Mouse (Mus musculus) mouse embryonic stem cell (cell line): ENCODE measurements around the gene Gm29666.

ENCODE experiments used
- in situ Hi-C, 2 experiments: fragments of 300-500 bp; cut with MboI; formaldehyde crosslinking; loops; 1 replicate in 1 of 2; 3 replicates in 1 of 2; pipeline ENCODE4 v1.14.3; 2019 to 2020; ENCODE audit warnings: low sequenced_read_pairs in 2 of 2, low pct_unique_long_range_greater_than_20kb in 1 of 2, mixed read lengths in 1 of 2; ENCODE audit not compliant: unreplicated experiment in 1 of 2

The Gm29666 gene

DNA sequence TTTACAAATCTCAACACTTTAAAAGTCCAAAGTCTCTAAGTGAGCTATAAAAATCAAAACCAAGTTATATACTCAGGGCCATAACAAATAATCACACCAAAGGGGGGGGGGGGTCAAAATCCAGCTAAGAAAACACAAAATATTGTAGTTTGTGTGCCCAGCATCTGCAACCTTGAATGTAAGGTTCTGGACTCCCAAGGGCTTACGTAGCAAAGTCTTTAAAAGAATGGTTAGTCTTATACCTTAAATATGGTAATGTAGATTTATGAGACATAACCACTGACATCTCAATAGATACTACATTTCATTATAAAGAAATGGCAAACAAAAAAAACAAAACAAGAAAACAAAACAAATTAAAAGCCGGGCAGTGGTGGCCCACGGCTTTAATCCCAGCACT, at the start of gene Gm29666:
Gene Gm29666 (minus strand): TSS at position 101 of the 400 bp plus-strand sequence.
- in situ Hi-C loops, result no loop called here

DNA sequence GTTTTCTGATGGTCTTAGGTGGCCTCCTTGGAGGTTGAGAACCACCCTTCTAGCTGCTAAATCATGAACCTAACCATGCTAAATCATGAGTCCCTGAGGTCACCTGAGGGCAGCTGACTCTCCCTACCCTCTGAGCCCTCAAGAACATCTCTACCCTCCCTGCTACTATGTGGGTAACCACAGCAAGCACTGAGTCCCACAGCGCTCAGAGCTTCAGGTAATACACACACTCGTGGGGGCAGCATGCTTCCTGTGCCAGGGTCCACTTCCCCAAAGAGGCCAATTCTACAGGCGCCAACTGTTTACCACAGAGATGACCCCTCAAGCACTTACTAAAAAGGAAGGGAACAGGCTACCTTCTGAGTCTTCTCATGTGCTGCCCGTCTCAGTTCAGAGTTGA, 48.7 kb upstream of the Gm29666 start:
- in situ Hi-C loops, result no loop called here

DNA sequence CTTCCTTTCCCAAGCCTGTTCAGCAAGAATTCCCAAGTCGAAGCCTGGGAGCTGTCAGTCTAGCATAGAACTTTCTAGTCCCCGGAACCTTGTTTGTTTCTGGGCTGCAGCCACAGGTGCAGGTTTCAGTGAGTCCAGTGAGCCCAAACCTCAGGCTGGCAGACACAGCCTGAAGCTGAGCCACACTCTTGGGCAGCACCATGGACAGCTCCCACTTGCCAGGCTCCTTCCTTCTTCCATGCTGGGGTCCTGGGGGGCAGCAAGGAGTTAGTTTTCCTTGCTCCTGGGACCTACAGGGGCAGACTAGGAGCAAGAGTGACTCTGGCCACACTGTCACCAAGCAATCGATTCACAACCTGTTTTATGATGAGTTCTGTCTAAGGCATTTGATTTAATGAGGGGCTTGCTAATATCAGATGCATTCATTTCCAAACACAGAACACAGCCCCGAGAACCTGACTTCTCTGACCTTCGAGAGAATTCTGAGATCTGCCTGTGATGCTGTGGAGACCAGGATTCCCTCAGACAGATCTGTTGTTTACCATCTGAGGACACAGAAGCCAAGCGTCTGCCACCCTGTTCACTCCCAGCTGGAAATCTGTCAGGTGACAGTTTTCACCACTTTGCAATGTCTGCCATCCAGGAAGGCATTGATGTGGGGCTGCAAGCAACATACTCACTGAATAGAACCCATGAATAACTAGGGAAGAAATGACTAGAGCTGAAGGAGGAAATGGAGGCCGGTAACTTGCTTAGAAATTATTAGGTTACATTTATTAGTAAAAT, 45.9 kb upstream of the Gm29666 start:
- in situ Hi-C loops, result no loop called here

DNA sequence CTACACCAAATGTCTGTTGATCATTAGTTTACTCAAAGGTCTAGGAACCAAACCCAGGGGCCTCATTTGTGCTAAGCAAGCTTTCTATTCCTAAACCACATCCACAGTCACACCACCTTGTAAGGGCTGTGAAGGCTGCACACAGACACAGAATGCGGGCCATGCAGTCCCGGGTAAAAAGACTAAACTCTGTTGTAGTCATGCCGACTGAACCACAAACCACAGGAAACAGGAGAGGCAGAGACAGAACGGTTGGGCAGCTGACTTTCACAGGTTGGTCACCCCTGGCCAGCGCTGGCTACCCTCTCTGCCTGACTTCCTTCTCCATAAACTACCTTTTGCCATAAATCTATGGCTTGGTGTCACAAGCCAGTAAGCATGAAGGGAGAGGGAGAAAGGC, 44.9 kb upstream of the Gm29666 start:
- in situ Hi-C loops, result no loop called here

DNA sequence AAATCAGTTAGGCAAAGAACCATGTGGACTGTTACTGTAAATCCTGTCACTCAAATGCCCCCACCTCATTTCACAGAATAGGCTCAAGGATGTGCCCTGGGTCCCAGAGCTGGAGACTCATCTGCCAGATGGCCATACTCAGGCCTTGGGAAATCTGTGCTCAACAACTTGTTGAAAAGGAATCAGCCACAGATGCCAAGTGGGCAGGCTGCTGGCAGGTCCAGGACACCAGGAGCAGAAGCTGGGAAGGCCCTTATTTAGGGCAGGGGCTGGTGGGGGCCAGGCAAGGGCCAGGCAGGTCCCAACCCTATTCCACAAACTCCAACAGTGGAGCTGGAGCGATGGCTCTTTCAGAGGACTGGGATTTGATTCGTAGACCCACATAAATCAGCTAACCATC, 42.7 kb upstream of the Gm29666 start:
- in situ Hi-C loops, result no loop called here

DNA sequence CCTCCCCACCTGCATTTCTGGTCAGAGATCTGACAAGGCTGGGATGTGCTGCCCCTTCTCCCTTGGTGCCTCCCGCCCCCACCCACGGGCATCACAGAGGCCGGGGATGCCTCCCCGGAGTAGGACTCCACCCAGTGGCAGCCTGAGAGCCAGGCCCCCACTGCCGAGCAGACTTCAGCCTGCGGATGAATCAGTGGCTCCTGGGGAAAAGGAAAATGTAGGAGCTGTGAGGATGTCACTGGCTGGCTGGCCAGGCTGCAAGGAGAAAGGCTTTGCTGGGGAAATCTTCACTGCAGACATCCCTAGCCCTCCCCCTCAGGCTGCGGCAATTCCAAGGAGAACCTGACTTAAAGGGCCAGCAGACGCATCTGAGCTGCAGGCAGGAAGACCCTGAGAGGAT, 40.9 kb upstream of the Gm29666 start:
- in situ Hi-C loops, result no loop called here

DNA sequence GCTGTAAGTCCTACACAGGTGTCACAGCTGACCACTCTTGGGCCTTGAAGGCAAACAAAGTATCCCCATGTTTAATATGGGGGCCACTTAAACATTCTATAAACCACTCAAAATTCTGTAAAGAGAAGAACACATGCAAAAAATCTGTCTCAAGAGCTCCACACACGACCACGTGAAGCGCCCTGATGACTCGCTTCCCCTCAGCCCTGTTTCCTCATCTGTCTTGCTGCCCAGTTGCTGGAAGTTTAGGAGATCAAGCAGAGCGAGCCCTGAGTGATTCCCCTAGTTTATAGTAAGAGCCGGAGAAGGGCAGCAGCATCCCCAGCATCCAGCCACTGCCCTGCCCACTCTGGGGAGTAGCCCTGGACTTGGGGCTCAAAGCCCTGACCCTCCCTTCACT, 40.1 kb upstream of the Gm29666 start:
- in situ Hi-C loops, result no loop called here

DNA sequence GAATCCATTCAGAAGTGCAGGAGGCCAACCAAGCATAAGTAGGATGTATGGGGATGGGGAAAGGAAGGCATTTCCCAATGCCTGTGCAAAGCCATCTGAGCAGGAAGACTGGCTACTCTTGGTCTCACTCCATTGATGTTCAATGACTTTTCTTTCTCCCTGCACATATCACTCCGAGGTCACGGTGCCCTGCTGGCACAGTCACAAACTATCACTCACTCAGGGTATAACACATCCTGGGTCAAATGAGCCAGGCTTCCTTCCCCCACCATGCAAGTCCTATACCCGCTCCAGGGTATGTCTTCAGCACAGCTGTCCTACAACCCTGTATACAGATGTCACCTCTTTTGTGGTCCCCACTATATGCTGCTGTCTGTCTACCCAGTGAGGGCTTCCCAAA, 38.5 kb upstream of the Gm29666 start:
- in situ Hi-C loops, result no loop called here

DNA sequence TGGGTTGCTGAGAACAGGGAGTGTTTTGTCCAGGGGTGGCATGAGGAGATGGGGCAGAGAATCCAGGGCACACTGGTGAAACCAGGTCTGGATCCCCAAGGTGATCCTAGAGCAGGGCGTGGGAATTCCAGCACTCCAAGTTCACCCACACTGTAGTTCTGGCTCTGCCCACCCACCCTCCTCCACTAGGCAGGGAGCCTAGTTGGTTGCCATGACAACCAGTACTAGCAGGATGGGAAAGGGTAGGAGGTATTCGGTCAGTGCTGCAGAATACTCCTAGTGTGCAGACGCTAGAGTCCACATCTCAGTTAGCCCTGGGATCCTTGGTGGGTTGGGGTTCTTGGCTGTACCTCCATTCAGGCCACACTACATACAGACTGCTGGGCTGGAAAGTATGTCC, 38.0 kb upstream of the Gm29666 start:
- in situ Hi-C loops, result no loop called here

DNA sequence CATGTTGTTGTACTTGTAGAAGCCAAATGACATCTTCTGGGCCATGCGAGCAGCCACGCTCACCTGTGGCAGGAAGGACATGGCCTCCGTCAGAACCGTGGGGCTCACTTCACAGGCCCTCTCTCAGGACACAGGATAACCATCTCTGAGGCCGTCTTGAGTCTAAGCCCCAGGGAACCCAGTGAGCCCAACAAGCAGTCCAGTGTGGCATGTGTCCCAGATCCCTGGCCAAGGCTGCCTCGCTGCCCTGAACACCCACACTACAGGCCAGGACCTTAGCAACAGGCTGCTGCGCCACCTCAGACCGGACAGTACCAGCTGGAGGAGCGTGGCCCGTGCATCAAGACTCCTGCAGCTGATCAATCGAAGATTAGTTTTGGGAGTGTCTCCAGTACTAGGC, 33.4 kb upstream of the Gm29666 start:
- in situ Hi-C loops, result no loop called here

DNA sequence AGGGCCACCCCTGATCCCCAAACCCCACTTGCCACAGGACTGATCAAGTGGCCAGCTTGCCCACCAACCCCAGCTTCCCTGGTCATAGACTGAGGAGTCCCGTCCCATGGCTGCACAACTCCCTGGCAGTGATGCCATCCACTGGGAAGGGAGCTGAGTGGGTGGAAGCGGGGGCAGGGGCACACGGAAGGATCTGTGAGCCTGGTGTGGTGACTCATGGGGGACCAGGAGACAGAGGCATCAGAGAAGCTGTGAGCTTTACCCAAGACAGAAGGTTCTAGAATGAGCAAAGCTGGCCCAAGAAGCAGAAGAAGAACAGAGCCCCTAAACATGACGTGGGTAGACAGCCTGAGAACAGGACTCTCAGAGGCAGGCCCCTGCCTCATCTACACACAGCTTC, 30.2 kb upstream of the Gm29666 start:
- in situ Hi-C loops, result no loop called here

DNA sequence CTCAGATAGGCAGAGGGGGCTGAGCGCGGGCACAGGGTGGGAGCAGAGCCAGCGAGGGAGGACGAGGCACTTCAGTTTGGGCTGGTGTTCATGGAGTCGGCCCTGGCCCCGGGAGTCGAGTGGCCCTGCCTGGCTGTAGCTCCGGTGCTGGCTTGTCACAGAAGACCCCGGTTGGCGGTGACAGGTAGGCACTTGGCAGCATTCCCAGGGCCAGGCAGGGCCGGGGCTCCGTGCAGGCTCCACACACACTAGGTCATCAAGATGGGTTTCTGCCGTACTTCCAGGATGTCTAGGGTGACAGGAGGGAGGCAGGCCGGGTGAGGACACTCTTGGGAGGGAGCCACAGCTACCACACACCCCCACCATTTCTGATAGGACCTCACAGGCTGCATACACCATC, 29.2 kb upstream of the Gm29666 start:
- in situ Hi-C loops, result no loop called here

DNA sequence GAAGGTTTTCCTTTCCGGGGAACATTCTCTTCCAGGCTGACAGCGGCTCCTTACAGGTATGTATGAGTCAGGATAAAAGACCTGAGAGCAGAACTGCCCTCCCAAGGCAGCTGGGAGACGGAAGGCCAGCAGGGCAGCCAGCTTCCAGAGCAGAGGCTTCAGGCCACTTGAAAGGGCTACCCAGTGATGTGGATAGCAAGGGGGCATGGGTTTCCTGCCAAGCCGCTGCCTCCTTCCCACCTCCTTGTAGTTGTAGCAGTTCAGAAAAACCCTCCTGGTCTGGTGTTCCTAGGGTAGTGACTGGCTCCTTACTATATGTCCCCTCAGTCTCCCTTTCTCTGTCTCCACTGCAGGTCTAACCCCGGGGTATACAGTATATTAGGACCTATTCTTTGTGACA, 24.5 kb upstream of the Gm29666 start:
- in situ Hi-C loops, result no loop called here

DNA sequence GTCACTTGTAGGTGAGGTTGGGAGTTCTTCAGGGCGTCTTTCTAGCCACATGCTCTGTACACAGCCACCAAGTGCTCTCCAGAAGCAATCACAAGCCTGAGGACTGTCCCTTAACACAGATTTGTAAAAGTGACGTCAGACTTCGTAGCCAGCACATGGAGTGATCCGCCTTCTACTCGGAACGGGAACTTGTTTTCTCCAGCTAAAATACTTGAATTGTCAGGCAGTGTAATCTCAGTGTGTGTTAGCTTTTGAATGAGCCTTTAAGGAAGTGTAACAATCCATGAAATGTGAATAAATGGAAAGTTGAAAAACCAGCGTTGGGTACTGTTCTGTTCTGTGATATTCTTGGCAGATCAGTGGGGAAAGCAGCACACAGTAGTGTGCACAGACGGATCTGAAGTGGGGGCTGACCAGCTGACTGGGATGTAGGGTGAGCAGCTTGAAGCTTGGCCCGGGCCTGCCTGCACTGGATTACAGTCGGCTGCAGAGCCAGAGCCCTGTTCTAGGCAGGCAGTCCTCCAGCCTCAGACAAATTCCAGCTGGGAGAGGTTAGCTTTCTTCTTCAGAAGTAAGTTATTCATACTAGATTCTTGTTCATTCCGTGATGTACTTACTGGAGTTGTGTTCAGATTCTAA, 22.9 kb upstream of the Gm29666 start:
- in situ Hi-C loops, result no loop called here

DNA sequence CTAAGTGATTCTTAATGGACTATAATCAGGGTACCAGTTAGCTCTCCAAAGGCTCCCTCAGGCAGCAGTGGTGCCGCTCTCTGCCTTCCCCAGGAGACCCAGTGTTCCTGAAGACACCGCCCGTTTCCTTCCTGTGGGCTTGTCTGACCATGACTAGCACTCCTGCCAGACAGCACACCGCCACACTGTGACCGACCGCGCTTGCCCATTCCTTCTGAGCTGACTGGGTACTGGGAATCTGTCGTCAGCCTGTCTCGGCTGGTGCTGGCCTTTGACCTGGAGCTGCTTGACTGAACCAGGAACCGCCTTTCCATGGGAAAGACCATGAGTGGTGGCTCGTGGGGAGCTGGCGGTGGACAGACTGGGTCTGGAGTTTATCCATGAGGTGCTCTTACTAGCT, 20.3 kb upstream of the Gm29666 start:
- in situ Hi-C loops, result no loop called here

DNA sequence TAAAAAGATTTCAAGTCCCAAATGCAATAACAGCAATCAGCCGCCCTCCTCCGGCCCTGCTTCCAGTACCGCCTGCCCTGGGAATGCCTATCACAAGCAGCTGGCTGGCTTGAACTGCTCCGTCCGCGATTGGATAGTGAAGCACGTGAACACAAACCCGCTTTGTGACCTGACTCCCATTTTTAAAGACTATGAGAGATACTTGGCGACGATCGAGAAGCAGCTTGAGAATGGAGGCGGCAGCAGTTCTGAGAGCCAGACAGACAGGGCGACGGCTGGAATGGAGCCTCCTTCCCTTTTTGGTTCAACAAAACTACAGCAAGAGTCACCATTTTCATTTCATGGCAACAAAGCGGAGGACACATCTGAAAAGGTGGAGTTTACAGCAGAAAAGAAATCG, 15.1 kb upstream of the Gm29666 start:
- in situ Hi-C loops, result no loop called here

DNA sequence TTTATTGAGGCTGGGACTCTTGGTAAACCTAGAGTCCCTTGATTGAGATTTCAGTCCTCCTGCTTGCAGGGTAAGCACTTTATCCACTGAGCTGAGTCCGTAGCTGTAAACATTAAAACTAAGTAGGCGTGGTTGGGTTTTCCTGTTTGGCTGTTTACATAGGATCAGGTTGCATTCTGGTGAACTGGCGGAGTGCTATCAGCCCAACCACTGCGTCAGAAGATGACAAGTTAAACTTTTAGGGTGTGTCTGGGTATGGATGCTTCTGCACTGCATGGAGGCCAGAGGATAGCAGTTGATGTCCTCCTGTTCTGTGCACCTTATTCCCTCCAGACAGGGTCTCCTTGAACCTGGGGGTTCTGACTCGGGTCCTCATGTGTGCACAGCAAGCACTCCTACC, 12.5 kb upstream of the Gm29666 start:
- in situ Hi-C loops, result no loop called here

DNA sequence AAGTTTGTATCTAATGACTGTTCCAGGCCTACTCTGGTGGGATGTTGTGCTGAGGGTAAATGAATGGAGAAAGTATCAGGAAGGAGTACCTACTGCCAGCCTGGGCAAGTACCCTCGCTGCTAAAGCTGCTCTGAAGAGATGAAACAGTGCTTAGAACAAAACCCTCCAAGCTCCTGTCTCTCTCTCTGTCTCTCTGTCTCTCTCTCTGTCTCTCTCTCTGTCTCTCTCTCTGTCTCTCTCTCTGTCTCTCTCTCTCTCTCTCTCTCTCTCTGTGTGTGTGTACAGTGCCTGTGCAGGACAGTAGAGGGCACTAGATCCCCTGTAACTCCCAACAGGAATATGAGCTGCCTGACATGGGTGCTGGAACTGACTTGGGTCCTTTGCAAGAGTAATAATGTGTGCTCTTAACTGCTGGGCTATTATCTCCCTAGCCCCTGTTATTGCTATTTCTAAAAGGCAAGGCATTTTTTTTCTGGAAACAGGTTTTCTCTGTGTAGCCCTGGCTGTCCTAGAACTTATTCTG, 5.7 kb upstream of the Gm29666 start:
- in situ Hi-C loops, result no loop called here

DNA sequence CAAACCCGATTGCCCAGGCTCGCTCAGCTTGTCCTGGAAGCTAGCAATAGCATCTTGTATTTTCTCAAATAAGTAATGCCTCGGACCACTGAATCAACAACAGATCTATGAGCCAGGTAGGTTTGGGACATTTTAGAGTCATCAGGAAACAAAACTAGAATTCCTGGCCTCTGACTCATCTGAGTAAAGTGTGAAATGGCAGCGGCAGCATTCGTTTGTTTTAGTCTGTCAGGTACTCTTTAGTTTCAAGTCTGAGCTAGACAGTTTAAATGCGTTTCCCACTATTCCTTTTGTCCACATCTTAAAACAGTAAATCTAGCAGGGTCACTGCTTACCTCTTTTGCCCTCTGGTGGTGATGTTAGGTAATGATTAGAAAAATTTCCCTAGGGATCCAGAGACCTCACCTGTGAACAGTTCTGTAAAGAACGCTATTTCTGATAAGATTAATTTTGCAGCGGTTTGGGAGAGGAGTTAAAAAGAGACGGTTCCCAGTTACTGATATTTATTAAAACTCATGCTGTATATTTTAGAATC, 5.0 kb upstream of the Gm29666 start:
- in situ Hi-C loops, result no loop called here
